Mouse (Mus musculus): Measurements from ENCODE around the gene Tcf20. TPM values are rescaled to one million over a fixed set of nuclear protein-coding genes. Genes with fewer than 3 reads are reported as not detected.

The Tcf20 gene
- polyA plus RNA-seq, 2 experiments: 14.6 to 28.9 TPM

- H3K4me3 ChIP-seq (replicated peaks; ENCODE audit: low read length): no peak overlapping the region
- no peaks in the 10 kb centered on the region for H3K4me1 ChIP-seq (ENCODE audit: control insufficient read depth, insufficient read depth, low read length)
- peaks cover 40% of the 10 kb centered on the region for H3K36me3 ChIP-seq (ENCODE audit: control insufficient read depth, insufficient read depth, low read length)
- 95% methylated on average over 1 of the region's 1 CpGs for WGBS
- no peak overlapping the region for H3K4me2 ChIP-seq (replicated peaks; ENCODE audit: low read depth, low read length, severe bottlenecking)
- H3K27ac ChIP-seq (replicated peaks; ENCODE audit: low read depth, low read length): no peak overlapping the region
- H3K9me3 ChIP-seq (ENCODE audit: control insufficient read depth, low read length): no peaks in the 10 kb centered on the region
- TF ChIP-seq POLR2A (IDR thresholded peaks at IDR 0.05; ENCODE audit: borderline replicate concordance, extremely low read depth, insufficient read depth, insufficient read length): no peak
- no peak overlapping the region for H3K9ac ChIP-seq (ENCODE audit: low read depth, low read length, severe bottlenecking)
- no peaks in the 10 kb centered on the region for H3K27me3 ChIP-seq (ENCODE audit: control insufficient read depth, insufficient read depth, low read length)
- no peak for ATAC-seq (ENCODE audit: low FRiP score, low read depth)
- no peak for DNase-seq (ENCODE audit: low spot score)
Measured at GRCm38 (mm10) chr15:82810556-82810955, 177.1 kb downstream of the Tcf20 start.

- H3K4me1 ChIP-seq (ENCODE audit: control insufficient read depth, insufficient read depth, low read length): no peaks in the 10 kb centered on the region
- peaks cover 30% of the 10 kb centered on the region for H3K36me3 ChIP-seq (ENCODE audit: control insufficient read depth, insufficient read depth, low read length)
- TF ChIP-seq POLR2A (IDR thresholded peaks at IDR 0.05; ENCODE audit: borderline replicate concordance, extremely low read depth, insufficient read depth, insufficient read length): no peak
- no peaks in the 10 kb centered on the region for H3K9me3 ChIP-seq (ENCODE audit: control insufficient read depth, low read length)
- 85% methylated on average over 6 of the region's 6 CpGs for WGBS
- ATAC-seq (ENCODE audit: low FRiP score, low read depth): no peak
- H3K27ac ChIP-seq (replicated peaks; ENCODE audit: low read depth, low read length): no peak overlapping the region
- no peaks in the 10 kb centered on the region for H3K27me3 ChIP-seq (ENCODE audit: control insufficient read depth, insufficient read depth, low read length)
- H3K4me3 ChIP-seq (replicated peaks; ENCODE audit: low read length): no peak overlapping the region
- DNase-seq (ENCODE audit: low spot score): no peak
- H3K4me2 ChIP-seq (replicated peaks; ENCODE audit: low read depth, low read length, severe bottlenecking): no peak overlapping the region
- no peak overlapping the region for H3K9ac ChIP-seq (ENCODE audit: low read depth, low read length, severe bottlenecking)
Measured at GRCm38 (mm10) chr15:82809511-82809910, 178.2 kb downstream of the Tcf20 start.

- no peaks in the 10 kb centered on the region for H3K9me3 ChIP-seq (ENCODE audit: control insufficient read depth, low read length)
- 82% methylated on average over 5 of the region's 5 CpGs for WGBS
- no peak for TF ChIP-seq POLR2A (IDR thresholded peaks at IDR 0.05; ENCODE audit: borderline replicate concordance, extremely low read depth, insufficient read depth, insufficient read length)
Measured at GRCm38 (mm10) chr15:82806969-82807763, 180.5 kb downstream of the Tcf20 start.

GRCm38 (mm10) chr15:82804708-82805639, 182.7 kb downstream of the Tcf20 start:
- WGBS: 74% methylated on average over 5 of the region's 5 CpGs
- H3K36me3 ChIP-seq (ENCODE audit: control insufficient read depth, insufficient read depth, low read length): peaks cover 4% of the 10 kb centered on the region; the same call in 1 of the 2 replicates
- no peak for TF ChIP-seq POLR2A (IDR thresholded peaks at IDR 0.05; ENCODE audit: borderline replicate concordance, extremely low read depth, insufficient read depth, insufficient read length)
- no peaks in the 10 kb centered on the region for H3K9me3 ChIP-seq (ENCODE audit: control insufficient read depth, low read length)
- no peaks in the 10 kb centered on the region for H3K27me3 ChIP-seq (ENCODE audit: control insufficient read depth, insufficient read depth, low read length)
- no peak overlapping the region for H3K4me3 ChIP-seq (replicated peaks; ENCODE audit: low read length)
- no peak overlapping the region for H3K27ac ChIP-seq (replicated peaks; ENCODE audit: low read depth, low read length)
- peak; percentile 59 for DNase-seq (ENCODE audit: low spot score)
- no peaks in the 10 kb centered on the region for H3K4me1 ChIP-seq (ENCODE audit: control insufficient read depth, insufficient read depth, low read length)
- H3K9ac ChIP-seq (ENCODE audit: low read depth, low read length, severe bottlenecking): no peak overlapping the region
- ATAC-seq (ENCODE audit: low FRiP score, low read depth): no peak
- H3K4me2 ChIP-seq (replicated peaks; ENCODE audit: low read depth, low read length, severe bottlenecking): no peak overlapping the region

More at GRCm38 (mm10) chr15:82806969-82807763, 180.5 kb downstream of the Tcf20 start:
- H3K4me2 ChIP-seq (replicated peaks; ENCODE audit: low read depth, low read length, severe bottlenecking): no peak overlapping the region
- H3K36me3 ChIP-seq (ENCODE audit: control insufficient read depth, insufficient read depth, low read length): peaks cover 20% of the 10 kb centered on the region
- DNase-seq (ENCODE audit: low spot score): no peak
- no peaks in the 10 kb centered on the region for H3K4me1 ChIP-seq (ENCODE audit: control insufficient read depth, insufficient read depth, low read length)
- H3K4me3 ChIP-seq (replicated peaks; ENCODE audit: low read length): no peak overlapping the region
- H3K27ac ChIP-seq (replicated peaks; ENCODE audit: low read depth, low read length): no peak overlapping the region
- no peaks in the 10 kb centered on the region for H3K27me3 ChIP-seq (ENCODE audit: control insufficient read depth, insufficient read depth, low read length)
- H3K9ac ChIP-seq (ENCODE audit: low read depth, low read length, severe bottlenecking): no peak overlapping the region
- no peak for ATAC-seq (ENCODE audit: low FRiP score, low read depth)

GRCm38 (mm10) chr15:82795936-82796440, 191.7 kb downstream of the Tcf20 start:
- no peak for ATAC-seq (ENCODE audit: low FRiP score, low read depth)
- no peak for TF ChIP-seq POLR2A (IDR thresholded peaks at IDR 0.05; ENCODE audit: borderline replicate concordance, extremely low read depth, insufficient read depth, insufficient read length)
- DNase-seq (ENCODE audit: low spot score): no peak
- Histone ChIP-seq H3K36me3 (ENCODE audit: control insufficient read depth, insufficient read depth, low read length) (no peaks in the 10 kb centered on the region), H3K4me2 (replicated peaks; ENCODE audit: low read depth, low read length, severe bottlenecking) (no peak overlapping the region), H3K27me3 (ENCODE audit: control insufficient read depth, insufficient read depth, low read length) (no peaks in the 10 kb centered on the region), H3K9me3 (ENCODE audit: control insufficient read depth, low read length) (no peaks in the 10 kb centered on the region), H3K27ac (replicated peaks; ENCODE audit: low read depth, low read length) (no peak overlapping the region), H3K9ac (ENCODE audit: low read depth, low read length, severe bottlenecking) (no peak overlapping the region), H3K4me3 (replicated peaks; ENCODE audit: low read length) (no peak overlapping the region), H3K4me1 (ENCODE audit: control insufficient read depth, insufficient read depth, low read length) (no peaks in the 10 kb centered on the region)
- WGBS: 83% methylated on average over 3 of the region's 3 CpGs

All from limb, embryonic 14.5 days (tissue).